Mouse (Mus musculus) cerebellum, postnatal 14 days (tissue): Measurements from ENCODE around the gene Prrc2c.
"Not testable (repeated sequence)": the region's sequence is repeated elsewhere in the genome, so short reads cannot be mapped to it uniquely, and the experiment has no call there.

Source experiments
- DNase-seq, 2 experiments: peaks; one replicate each; pipeline ENCODE4 v3.0.0; 2021; ENCODE audit warnings: mixed read lengths in 2 of 2

Prrc2c gene

DNA sequence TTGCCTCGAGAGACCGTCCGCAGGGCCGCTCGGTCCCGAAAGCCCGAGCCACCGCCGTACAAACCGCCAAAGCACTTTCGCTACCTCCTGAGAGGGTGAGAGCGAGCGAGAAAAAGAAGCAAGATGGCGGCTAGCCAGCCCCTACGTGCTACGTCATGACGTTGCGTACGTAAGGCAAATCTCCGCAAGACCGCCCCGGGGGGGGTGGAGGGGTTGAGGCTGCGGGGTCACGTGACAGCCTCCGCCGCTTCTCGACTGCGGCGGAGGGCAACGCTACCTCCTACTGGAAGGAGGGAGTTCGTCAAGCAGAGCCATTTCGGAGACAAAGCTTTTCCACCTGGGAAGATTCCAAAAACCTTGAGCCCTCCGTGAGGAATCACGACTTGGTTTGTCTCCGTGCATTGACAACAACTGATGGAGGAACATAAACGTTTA, at the start of gene Prrc2c:
Prrc2c (minus strand) TSS at position 156 of the 435 bp plus-strand sequence.
- peak; percentile 100 for DNase-seq

GRCm38 (mm10) chr1:162785222-162785621, 44.9 kb upstream of the Prrc2c start:
- no peak for DNase-seq

DNA sequence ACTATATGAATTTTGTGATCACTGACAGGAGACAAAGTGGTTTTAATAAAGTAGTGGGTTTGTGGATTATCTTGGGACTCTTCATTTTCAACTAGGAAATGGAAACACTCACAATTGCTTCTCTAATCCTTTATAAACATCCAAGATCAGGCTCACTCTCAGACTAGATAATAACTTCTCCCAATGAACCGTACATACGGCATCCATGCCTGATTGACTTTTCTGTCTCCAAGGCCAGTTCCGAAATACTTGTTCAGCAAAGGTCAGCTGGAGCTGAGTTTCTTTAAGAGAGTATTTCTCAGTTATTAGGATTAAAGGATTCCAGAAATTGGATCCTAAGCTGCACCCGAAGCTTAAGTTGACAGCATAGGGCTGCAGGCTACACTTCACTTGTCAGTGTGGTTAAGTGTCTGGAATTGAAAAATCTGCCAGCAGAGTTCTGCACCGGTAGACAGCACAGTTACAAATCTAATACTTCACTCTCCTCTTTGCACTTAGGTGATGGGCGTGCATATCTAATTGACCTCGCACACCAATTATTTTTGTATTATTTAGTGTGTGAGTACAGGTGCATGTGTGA, 43.4 kb upstream of the Prrc2c start:
- DNase-seq = no peak

DNA sequence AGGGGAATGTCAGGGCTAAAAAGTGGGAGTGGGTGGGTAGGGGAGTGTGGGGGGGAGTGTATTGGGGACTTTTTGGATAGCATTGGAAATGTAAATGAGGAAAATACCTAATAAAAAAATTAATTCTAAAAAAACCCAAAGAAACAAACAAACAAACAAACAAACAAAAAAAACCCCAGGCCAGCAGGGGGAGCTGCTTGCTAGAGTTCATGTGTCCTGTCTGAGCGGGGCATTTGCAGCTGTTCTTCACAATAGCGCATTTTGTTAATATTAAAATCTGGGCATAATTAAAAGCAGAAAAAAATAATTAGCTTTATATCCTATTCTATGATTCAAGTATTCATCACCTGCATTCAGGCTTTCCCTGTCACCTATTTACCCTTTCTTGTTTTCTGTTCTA, 40.7 kb upstream of the Prrc2c start:
- not testable (repeated sequence) for DNase-seq

DNA sequence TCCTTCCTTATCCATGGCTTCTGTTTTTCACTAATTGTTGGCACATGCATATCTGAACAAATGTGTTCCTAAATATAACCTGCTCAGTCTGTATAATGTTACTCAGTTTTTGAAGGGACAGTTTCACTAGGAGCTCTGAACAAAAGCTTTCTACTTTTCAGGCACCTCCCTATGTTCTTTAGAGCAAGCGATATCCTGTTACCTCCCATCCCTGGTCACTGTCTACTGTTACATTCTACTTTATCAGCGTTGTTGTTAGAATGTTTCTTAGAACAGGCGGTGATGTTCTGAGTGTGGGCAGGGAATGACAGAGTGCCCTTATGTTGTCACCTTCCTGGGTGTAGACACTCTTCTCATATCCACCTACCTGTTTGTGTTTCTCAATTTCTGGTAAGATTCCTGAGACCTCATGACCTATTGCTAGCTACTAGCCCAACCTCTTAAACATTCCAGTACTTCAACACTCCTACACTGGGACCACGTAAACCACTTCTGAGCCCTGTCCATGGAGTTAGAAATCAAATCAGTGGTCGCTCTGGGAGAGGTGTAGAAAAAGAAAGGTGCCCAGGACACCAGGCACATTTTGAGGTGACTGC, 37.7 kb upstream of the Prrc2c start:
- no peak for DNase-seq

DNA sequence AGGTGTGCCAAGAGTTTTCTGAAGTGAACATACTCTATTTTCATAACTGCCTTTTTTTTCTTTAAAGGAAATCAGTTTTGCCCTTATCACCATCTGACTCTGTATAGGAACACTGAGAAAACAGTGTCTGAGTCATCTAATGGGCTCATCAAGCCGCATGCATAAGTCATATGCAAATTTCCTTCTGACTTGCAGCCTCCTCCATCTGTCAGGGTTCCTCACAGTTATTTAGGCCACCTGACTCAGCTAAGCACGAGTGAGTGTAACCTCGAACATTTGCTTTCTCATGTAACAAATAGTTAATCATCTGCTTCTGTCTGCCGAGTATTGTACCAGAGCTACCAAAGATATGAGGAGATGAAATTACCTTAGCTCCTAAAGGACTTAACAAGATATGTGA, 33.3 kb upstream of the Prrc2c start:
- no peak for DNase-seq

GRCm38 (mm10) chr1:162771617-162772360, 31.4 kb upstream of the Prrc2c start:
- no peak for DNase-seq

GRCm38 (mm10) chr1:162752009-162752408, 11.7 kb upstream of the Prrc2c start:
- DNase-seq = no peak

DNA sequence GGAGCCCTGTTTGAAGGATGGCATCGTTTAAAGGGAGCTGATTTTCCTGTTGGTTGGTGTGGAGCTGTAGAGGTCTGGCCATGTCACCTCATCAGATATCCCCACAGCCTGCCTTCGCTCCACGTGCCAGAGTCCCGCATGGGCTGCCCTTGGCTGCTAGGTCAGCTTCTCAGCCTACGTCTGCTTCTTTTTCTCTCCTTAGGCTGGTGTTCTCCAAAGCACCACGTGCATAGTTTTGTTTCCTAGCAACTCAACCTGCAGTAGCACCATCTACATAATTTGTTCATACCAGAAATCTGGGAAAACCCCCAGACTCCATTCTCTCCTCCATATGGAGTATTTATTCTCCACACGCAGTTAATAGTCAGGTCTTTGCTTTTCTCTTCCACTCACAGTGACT, 9.3 kb upstream of the Prrc2c start:
- DNase-seq = no peak

DNA sequence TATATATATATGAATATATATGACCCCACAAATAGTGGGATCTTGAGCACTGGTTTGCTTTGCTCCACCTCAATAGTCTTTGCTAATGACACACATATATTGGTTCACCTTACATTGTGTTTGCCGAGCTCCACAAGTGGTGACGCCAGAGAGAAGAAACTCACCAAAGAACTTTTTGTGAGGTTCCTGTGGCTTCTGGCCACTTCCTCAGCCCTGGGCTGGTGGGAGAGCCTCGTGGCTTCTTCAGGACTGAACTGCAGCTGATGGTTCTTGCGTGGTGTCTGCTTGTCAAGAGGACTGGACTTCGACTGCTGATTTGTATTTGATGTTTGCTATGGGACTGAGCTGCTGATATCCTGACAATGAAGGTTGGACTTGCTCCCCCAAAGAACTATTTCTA, 8.4 kb upstream of the Prrc2c start:
- no peak for DNase-seq

DNA sequence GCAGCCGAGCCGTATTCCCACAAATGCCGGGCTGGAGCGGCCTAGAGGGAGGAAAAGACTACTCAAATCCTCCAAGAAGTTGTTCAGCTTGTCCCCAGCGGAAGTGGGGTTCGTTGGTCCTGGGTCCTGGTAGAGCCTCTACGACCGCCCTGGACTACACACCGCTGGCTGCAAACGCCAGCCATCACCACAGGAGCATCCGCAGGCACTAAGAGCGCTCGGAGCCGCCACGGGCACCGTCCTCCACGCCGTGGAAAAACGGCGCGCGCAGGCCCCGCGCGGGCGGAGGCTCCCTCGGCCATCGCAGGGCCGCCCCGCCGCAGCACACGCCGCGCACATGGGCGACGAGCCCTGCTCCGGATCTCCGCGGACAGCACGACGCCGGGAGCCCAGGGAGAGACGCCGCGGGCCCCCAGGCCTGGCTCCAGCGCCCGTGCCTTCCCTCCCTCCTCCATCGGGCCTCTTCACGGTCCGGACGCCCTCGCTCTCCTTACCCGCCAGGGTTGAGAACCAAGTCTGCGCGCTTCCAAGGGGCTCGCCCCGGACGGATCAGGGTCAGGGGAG, 443 bp downstream of the Prrc2c start:
- no peak for DNase-seq

GRCm38 (mm10) chr1:162739406-162739805, 950 bp downstream of the Prrc2c start:
- peak; percentile 40 for DNase-seq

GRCm38 (mm10) chr1:162738472-162738871, 1.9 kb downstream of the Prrc2c start:
- peak in 1 of 2 experiments; percentile 18 for DNase-seq

GRCm38 (mm10) chr1:162735084-162735483, 5.3 kb downstream of the Prrc2c start:
- no peak for DNase-seq

DNA sequence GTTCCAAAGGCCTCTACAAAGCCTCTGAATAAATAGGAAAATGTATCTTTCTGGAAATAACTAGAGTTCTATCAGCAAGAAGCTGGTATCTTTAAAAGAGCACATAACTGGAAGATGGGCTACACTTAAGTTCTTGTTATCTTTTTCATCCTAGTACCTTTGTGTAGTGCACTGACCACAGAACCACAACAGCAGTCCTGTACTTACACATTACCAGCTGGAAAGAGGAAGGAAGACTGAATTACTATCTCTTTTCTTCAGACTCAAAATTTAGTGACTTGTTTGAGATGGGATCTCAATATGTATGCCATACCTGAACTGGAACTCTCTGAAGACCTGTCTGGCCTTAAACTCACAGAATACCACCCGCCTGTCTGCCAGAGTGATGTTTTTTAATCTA, 6.1 kb downstream of the Prrc2c start:
- DNase-seq = no peak

- no peak for DNase-seq
Measured at GRCm38 (mm10) chr1:162732041-162732440, 8.3 kb downstream of the Prrc2c start.

DNA sequence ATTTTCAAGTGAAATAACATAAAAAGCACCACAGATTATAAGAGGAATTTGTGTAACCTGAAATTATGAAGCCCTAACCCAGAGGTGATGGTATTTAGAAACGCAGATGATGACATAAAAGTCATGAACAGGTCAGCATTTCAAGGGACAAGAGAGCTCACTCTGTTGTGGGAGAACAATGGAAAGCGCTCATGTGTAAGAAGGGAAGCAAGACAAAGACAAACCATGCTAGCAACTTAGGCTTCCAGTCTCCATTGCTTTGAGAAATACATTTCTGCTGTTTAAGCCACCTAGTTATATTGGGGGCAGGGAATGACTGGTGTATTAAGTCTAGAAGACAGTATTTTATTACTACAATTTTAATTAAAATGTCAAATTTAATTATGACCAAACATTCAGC, 10.9 kb downstream of the Prrc2c start:
- no peak for DNase-seq

DNA sequence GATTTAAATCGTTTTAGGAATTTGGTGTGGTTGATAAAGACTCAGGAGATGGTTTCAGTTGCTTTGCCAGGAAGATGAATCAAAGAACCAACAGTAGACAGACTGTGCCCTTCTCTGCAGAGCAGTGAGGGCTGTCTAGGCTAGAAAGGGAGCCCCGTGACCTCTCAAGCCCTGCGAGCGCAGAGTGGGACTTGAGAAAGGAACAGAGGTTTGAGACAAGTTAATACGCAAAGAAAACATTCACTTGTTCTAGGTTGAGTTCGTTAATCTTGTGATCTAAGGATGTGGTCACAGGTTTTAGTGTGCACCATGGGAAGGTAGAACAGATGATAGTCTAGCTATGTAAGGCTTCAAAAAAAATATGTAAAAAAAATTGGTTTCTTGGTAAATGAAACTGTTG, 12.4 kb downstream of the Prrc2c start:
- no peak for DNase-seq

DNA sequence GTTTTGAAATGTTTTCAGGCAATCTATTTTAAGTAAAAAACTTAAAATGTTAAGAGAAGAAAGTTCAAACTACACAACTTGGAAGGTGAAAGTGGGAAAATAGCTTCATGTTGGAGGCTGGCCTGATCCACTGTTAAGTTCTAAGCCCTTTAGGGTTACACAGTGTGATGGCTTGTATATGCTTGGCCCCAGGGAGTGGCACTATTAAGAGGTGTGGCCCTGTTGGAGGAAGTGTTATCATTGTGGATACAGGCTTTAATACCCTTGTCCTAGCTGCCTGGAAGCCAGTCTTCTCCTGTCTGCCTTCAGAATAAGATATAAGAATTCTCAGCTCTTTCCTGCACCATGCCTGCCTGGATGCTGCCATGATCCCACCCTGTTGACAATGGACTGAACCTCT, 16.7 kb downstream of the Prrc2c start:
- no peak for DNase-seq

GRCm38 (mm10) chr1:162720645-162721044, 19.7 kb downstream of the Prrc2c start:
- DNase-seq = no peak

DNA sequence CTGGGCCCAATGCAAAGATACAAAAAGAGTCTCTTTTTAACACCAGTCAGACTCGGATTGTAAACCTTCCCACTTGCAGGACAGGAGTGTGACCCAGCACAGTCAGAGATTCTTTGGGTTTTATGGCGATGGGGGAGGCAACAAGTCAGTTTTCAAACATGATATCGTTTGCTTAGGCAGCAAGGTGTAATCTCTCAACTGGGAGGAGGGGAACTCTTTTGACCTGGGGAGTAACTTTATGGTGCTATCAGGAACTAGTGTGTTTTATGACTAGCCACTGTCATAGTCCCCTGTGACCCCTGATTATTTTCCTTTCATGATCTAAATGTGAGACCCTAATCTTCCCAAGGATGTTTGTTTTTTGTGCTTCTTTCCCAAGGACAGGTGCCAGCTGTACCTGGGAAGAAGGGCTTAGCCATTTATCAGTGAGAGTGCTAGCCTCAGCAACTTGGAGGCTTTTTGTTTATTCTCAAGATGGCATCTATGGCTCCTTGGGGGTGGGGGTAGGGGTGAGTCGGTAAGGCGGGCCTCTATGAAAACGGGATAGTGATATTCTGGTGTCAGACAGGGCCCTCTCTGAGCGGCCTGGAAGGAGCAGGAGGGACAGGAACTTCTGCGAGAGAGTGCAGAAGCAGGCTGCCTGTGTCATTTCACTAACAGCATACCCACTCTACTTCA, 39.8 kb downstream of the Prrc2c start:
- DNase-seq = no peak

DNA sequence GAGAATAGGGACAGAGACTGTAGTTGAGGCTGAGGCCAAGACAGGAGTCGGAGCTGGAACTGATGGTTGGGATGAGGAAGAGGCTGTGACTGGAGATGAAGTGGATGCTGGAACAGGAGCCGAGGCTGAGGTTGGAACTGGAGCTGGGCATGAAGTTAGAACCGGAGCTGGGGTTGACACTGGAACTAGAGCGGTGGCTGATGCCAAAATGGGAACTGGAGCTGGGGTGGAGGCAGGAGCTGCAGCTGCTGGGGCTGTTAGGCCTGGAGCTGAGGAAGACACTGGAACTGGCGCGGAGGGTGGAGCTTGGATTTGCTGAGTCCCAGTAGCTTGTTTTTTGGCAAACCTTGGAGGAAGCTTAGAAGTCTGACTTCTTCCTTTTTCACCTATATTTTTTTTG, 42.5 kb downstream of the Prrc2c start:
- DNase-seq = no peak

GRCm38 (mm10) chr1:162693721-162694120, 46.6 kb downstream of the Prrc2c start:
- DNase-seq = no peak
